Mouse (Mus musculus) ES-Bruce4 (cell line): ENCODE data around the gene Olfr724.
"Not testable (repeated sequence)": the region's sequence is repeated elsewhere in the genome, so short reads cannot be mapped to it uniquely, and the experiment has no call there.

ENCODE experiments used
- CTCF ChIP-seq: IDR thresholded peaks from one replicate; pipeline ENCODE4 v1.8.1; 2011; ENCODE audit warnings: low read depth, low read length
- EP300 ChIP-seq: IDR thresholded peaks from 2 replicates; pipeline ENCODE4 v1.6.1; 2011; ENCODE audit warnings: low read depth, low read length; ENCODE audit not compliant: insufficient read depth
- POLR2A ChIP-seq: IDR thresholded peaks from one replicate; pipeline ENCODE4 v1.8.1; 2011; ENCODE audit warnings: low read length; ENCODE audit not compliant: insufficient read depth

DNA sequence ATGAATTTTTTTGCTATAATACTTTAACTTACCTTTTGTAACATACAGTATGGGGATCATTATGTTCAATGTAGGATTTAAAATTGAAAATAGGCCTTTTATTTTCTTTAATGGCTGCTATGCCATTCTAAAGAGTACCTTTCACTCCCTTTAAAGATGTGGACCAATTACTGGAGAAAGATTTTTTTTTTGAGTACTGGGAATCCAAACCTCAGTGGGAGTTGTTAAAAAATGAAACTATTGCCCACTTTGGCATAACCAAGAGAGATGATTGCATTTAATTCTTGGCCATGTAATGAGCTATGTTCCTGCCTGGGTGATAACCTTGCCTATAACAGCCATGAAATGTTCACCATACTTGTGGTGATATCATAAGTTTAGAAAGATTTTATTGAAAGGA, 31.4 kb downstream of the Olfr724 start, which contains the start of gene Olfr723:
- TF ChIP-seq CTCF, POLR2A, EP300: not testable (repeated sequence)
